17 mouse cellular contexts compared by ENCODE assay signal in the genomic region with DNA sequence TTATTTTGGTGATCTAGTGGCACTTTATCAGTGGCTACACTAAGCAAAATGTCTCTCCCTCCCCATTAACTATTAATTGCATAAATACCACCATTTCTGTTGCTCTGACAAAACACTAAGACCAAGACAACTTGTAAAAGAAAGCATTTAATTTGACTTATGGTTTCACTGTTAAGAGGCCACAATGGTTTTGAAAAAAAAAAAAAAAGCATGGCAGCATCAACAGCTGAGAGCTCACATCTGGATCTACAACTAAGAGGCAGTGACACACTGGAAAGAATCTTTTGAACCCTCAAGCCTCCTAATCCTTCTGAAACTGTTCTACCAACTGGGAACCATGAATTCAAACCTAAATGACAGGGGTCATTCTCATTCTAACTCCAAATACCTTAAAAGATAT.
"Had no signal": no experiment of that assay in that cellular context is flagged by ENCODE, and none has a peak within 500 bp of the region (broad histone marks: within the 10 kb centered on the region; RNA-seq: fewer than 3 reads in every experiment).

No protein-coding gene starts in this region.

- H3K9ac ChIP-seq: liver, embryonic 14.5 days; lung, embryonic 14.5 days; midbrain, embryonic 13.5 days; midbrain, embryonic 15.5 days; neural tube, embryonic 13.5 days; neural tube, embryonic 15.5 days had no signal

- H3K36me3 ChIP-seq: midbrain, embryonic 13.5 days; midbrain, embryonic 15.5 days; neural tube, embryonic 13.5 days; neural tube, embryonic 15.5 days had no signal

- H3K9me3 ChIP-seq: midbrain, embryonic 10.5 days; midbrain, embryonic 13.5 days; midbrain, embryonic 15.5 days; neural tube, embryonic 13.5 days; neural tube, embryonic 15.5 days had no signal

- H3K4me1 ChIP-seq: midbrain, embryonic 10.5 days; midbrain, embryonic 15.5 days; neural tube, embryonic 13.5 days; neural tube, embryonic 15.5 days had no signal

- DNase-seq: lung, adult 18-20 months; lung, embryonic 14.5 days; lung, postnatal 10 days; lung, postnatal 4 days; right cerebral cortex, postnatal 25 days; right cerebral cortex, postnatal 4 days; spleen, adult 18-20 months; thymus, adult 18-20 months; thymus, postnatal 14 days; thymus, postnatal 36 days had no signal

- H3K4me2 ChIP-seq: lung, embryonic 14.5 days; midbrain, embryonic 13.5 days; midbrain, embryonic 15.5 days; neural tube, embryonic 13.5 days; neural tube, embryonic 15.5 days had no signal

- ATAC-seq: midbrain, embryonic 13.5 days; midbrain, embryonic 15.5 days had no signal

- H3K27me3 ChIP-seq: midbrain, embryonic 13.5 days; midbrain, embryonic 15.5 days; neural tube, embryonic 13.5 days; neural tube, embryonic 15.5 days had no signal

- H3K27ac ChIP-seq: liver, embryonic 14.5 days; midbrain, embryonic 10.5 days; midbrain, embryonic 13.5 days; midbrain, embryonic 15.5 days; neural tube, embryonic 13.5 days; neural tube, embryonic 15.5 days had no signal

- H3K4me3 ChIP-seq: midbrain, embryonic 10.5 days; midbrain, embryonic 13.5 days; midbrain, embryonic 15.5 days; myocyte; neural tube, embryonic 13.5 days; neural tube, embryonic 15.5 days had no signal
